Comparison of ENCODE assay signal across 8 mouse cellular contexts in genomic region chr4:41756440-41756839, GRCm38 (mm10). TPM values are rescaled to one million over a fixed set of nuclear protein-coding genes. Genes with fewer than 3 reads are reported as not detected.
DNase-seq lines count a peak whose midpoint lies in the region; ATAC-seq and TF ChIP-seq lines count a peak whose summit lies in the region.

No protein-coding gene starts in this region.

- H3K27ac ChIP-seq in heart, embryonic 13.5 days (replicated peaks), result peak overlapping the region; percentile 94
- H3K27ac ChIP-seq in MEL (ENCODE audit: control insufficient read depth, low read depth, low read length) (no peak overlapping the region), macrophage (peak overlapping the region; percentile 75; the same call in 1 of the 2 replicates)
- no peak overlapping the region for H3K27ac ChIP-seq in forebrain, postnatal 0 days (ENCODE audit: low read depth, low read length)

- WGBS in heart, embryonic 13.5 days, result 66% methylated on average over 8 of the region's 8 CpGs
- WGBS in forebrain, postnatal 0 days, result 76% methylated on average over 8 of the region's 8 CpGs
- 51% methylated on average over 8 of the region's 8 CpGs for WGBS in macrophage (ENCODE audit: missing documents)

- no peak for ATAC-seq in heart, embryonic 13.5 days (ENCODE audit: extremely low read depth, insufficient number of reproducible peaks, low FRiP score, low TSS enrichment)
- no peak for ATAC-seq in forebrain, postnatal 0 days

- peaks cover 24% of the 10 kb centered on the region for H3K36me3 ChIP-seq in heart, embryonic 13.5 days
- peaks cover 0 to 5% of the 10 kb centered on the region in 2 experiments; a peak in 2 of 4 replicates for H3K36me3 ChIP-seq in MEL (ENCODE audit: control insufficient read depth in 1 of 2, insufficient read depth in 2 of 2, low read length in 2 of 2)
- H3K36me3 ChIP-seq in forebrain, postnatal 0 days (ENCODE audit: insufficient read depth), result no peaks in the 10 kb centered on the region
- H3K36me3 ChIP-seq in macrophage (ENCODE audit: inconsistent target), result peaks cover 7% of the 10 kb centered on the region; the same call in 1 of the 2 replicates

- H3K9ac ChIP-seq in heart, embryonic 13.5 days, result peak overlapping the region; percentile 87
- H3K9ac ChIP-seq in MEL (ENCODE audit: control insufficient read depth, low read depth, low read length, poor library complexity, severe bottlenecking), result peak overlapping the region; percentile 75
- H3K9ac ChIP-seq in forebrain, postnatal 0 days, result 0 out of 2 replicates have a peak overlapping the region, but pooled peaks have one; percentile 80

- intact Hi-C loops in heart, postnatal 10 days (cut with DNase I), result no loop called here

- H3K27me3 ChIP-seq in heart, embryonic 13.5 days (replicated peaks), result no peaks in the 10 kb centered on the region
- H3K27me3 ChIP-seq in MEL (ENCODE audit: control insufficient read depth in 1 of 2, insufficient read depth in 2 of 2, low read length in 2 of 2), result no peaks in the 10 kb centered on the region
- H3K27me3 ChIP-seq in forebrain, postnatal 0 days (ENCODE audit: insufficient read depth, low read length), result no peaks in the 10 kb centered on the region

- peak overlapping the region; percentile 76 for H3K4me3 ChIP-seq in heart, embryonic 13.5 days
- peak overlapping the region; percentile 91 to 95; a peak in 3 of 4 replicates for H3K4me3 ChIP-seq in MEL (ENCODE audit: control insufficient read depth in 1 of 2, insufficient read depth in 1 of 2, low read depth in 2 of 2, low read length in 2 of 2)
- peak overlapping the region; percentile 74 for H3K4me3 ChIP-seq in forebrain, postnatal 0 days (ENCODE audit: low read depth, low read length)
- H3K4me3 ChIP-seq in macrophage (ENCODE audit: inconsistent target), result peak overlapping the region; percentile 83

- H3K79me2 ChIP-seq in MEL (ENCODE audit: control insufficient read depth, insufficient read depth, low read length, poor library complexity) (peaks cover 1% of the 10 kb centered on the region; the same call in 1 of the 2 replicates), macrophage (ENCODE audit: inconsistent target) (no peaks in the 10 kb centered on the region)

- no peak for DNase-seq in heart, postnatal 10 days
- no peak for DNase-seq in MEL (ENCODE audit: low read depth, low spot score)
- DNase-seq in forebrain, postnatal 0 days, result no peak
- no peak for DNase-seq in right cerebral cortex, postnatal 14 days
- DNase-seq in ovary, postnatal 14 days (ENCODE audit: low spot score), result no peak
- DNase-seq in spleen, postnatal 36 days (ENCODE audit: low spot score in 2 of 2), result no peak

- no peak for TF ChIP-seq EP300 in MEL (IDR thresholded peaks at IDR 0.05; ENCODE audit: low read depth in 1 of 2, low read length in 2 of 2)

- TF ChIP-seq RAD21 in MEL (IDR thresholded peaks at IDR 0.05; ENCODE audit: low read depth, low read length), result no peak

- no peak for TF ChIP-seq POLR2A in MEL (IDR thresholded peaks at IDR 0.05; ENCODE audit: control insufficient read depth in 1 of 2, insufficient read depth in 1 of 2, low read depth in 1 of 2, low read length in 2 of 2, poor library complexity in 1 of 2)

- H3K4me2 ChIP-seq in heart, embryonic 13.5 days, result peak overlapping the region; percentile 78
- peak overlapping the region; percentile 93 for H3K4me2 ChIP-seq in forebrain, postnatal 0 days (ENCODE audit: low read depth)

- H3K9me3 ChIP-seq in heart, embryonic 13.5 days, result no peaks in the 10 kb centered on the region
- no peaks in the 10 kb centered on the region for H3K9me3 ChIP-seq in MEL (replicated peaks; ENCODE audit: insufficient read depth, low read length)
- H3K9me3 ChIP-seq in forebrain, postnatal 0 days (ENCODE audit: low read length), result no peaks in the 10 kb centered on the region

- TF ChIP-seq CTCF in MEL (IDR thresholded peaks at IDR 0.05 in 2 of 3, conservative IDR thresholded peaks at IDR 0.05 in 1 of 3; ENCODE audit: control insufficient read depth in 1 of 3, insufficient read depth in 1 of 3, low read depth in 2 of 3, low read length in 3 of 3, poor library complexity in 1 of 3, severe bottlenecking in 1 of 3), result no peak
- no peak for TF ChIP-seq CTCF in forebrain, postnatal 0 days (IDR thresholded peaks at IDR 0.05; ENCODE audit: low read depth)

- peaks cover 50% of the 10 kb centered on the region for H3K4me1 ChIP-seq in heart, embryonic 13.5 days
- peaks cover 2 to 15% of the 10 kb centered on the region in 2 experiments; a peak in 3 of 4 replicates for H3K4me1 ChIP-seq in MEL (ENCODE audit: control insufficient read depth in 1 of 2, insufficient read depth in 2 of 2, low read length in 2 of 2)
- H3K4me1 ChIP-seq in forebrain, postnatal 0 days (ENCODE audit: insufficient read depth), result 0 out of 2 replicates have a peak, but pooled peaks cover 4% of the 10 kb centered on the region

RNA-seq across cellular contexts. Expression of gene Sigmar1, which starts 0.5 kb away (rescaled TPM):
- polyA plus RNA-seq in heart, embryonic 13.5 days (2015; fragmentation: Nextera tagmentation; extraction: Ambion mirVana), result 63.3 and 69.8 TPM in 2 replicates
- 10 to 100 TPM; 23.8 to 28.6 TPM for total RNA-seq in heart, postnatal 10 days (2021)
- total RNA-seq in MEL (2012; rRNA removed), result 59.4 and 80.1 TPM in 2 replicates
- polyA plus RNA-seq in MEL (2012; ENCODE audit: insufficient read depth in 1 of 2, insufficient read length in 2 of 2, low read depth in 1 of 2, low replicate concordance in 2 of 2, missing spikeins in 1 of 2), result 100 to 1,000 TPM; 112 to 190 TPM
- 28.4 and 29.8 TPM in 2 replicates for total RNA-seq in forebrain, postnatal 0 days (2014; rRNA removed)
- 32.0 and 39.7 TPM in 2 replicates for polyA plus RNA-seq in forebrain, postnatal 0 days (2015; fragmentation: Nextera tagmentation; extraction: Ambion mirVana)
- 10 to 100 TPM in 7 of 26 experiments, 1 to 10 TPM in 16, under 1 TPM in 1, not detected in 2; 0.87 to 16.9 (median 7.5) TPM for total RNA-seq in macrophage (2018; cell fraction: chromatin; rRNA removed)
- 10 to 100 TPM; 24.4 to 43.7 (median 35.3) TPM for total RNA-seq in macrophage (2018; cell fraction: cytosol; rRNA removed)
- 10 to 100 TPM in 25 of 26 experiments, 1 to 10 TPM in 1; 7.2 to 53.4 (median 21.4) TPM for total RNA-seq in macrophage (2018; cell fraction: nucleus; rRNA removed)
- 37.5 to 72.4 TPM (median 70.3 TPM) in 3 replicates for polyA plus RNA-seq in macrophage (2018)

RNA-seq across cellular contexts. Expression of gene Galt, which starts 1.4 kb away (rescaled TPM):
- polyA plus RNA-seq in heart, embryonic 13.5 days (2015; fragmentation: Nextera tagmentation; extraction: Ambion mirVana), result 54.1 and 61.6 TPM in 2 replicates
- total RNA-seq in heart, postnatal 10 days (2021), result 10 to 100 TPM; 57.7 to 66.1 TPM
- total RNA-seq in MEL (2012; rRNA removed), result 22.7 and 26.5 TPM in 2 replicates
- polyA plus RNA-seq in MEL (2012; ENCODE audit: insufficient read depth in 1 of 2, insufficient read length in 2 of 2, low read depth in 1 of 2, low replicate concordance in 2 of 2, missing spikeins in 1 of 2), result 10 to 100 TPM in 1 of 2 experiments, not detected in 1; 31.9 TPM
- 42.4 and 43.1 TPM in 2 replicates for total RNA-seq in forebrain, postnatal 0 days (2014; rRNA removed)
- polyA plus RNA-seq in forebrain, postnatal 0 days (2015; fragmentation: Nextera tagmentation; extraction: Ambion mirVana), result 43.4 and 47.3 TPM in 2 replicates
- 10 to 100 TPM in 23 of 26 experiments, 1 to 10 TPM in 3; 3.7 to 81.1 (median 36.6) TPM for total RNA-seq in macrophage (2018; cell fraction: chromatin; rRNA removed)
- 10 to 100 TPM; 11.1 to 29.0 (median 20.4) TPM for total RNA-seq in macrophage (2018; cell fraction: cytosol; rRNA removed)
- 10 to 100 TPM in 23 of 26 experiments, 1 to 10 TPM in 3; 7.9 to 56.8 (median 28.9) TPM for total RNA-seq in macrophage (2018; cell fraction: nucleus; rRNA removed)
- polyA plus RNA-seq in macrophage (2018), result 18.2 to 19.2 TPM (median 18.2 TPM) in 3 replicates

RNA-seq across cellular contexts. Expression of gene Ccl27a, which starts 17.6 kb away (rescaled TPM):
- polyA plus RNA-seq in heart, embryonic 13.5 days (2015; fragmentation: Nextera tagmentation; extraction: Ambion mirVana), result 44.5 and 49.3 TPM in 2 replicates
- total RNA-seq in heart, postnatal 10 days (2021), result 10 to 100 TPM; 23.1 to 24.3 TPM
- 4.9 and 6.4 TPM in 2 replicates for total RNA-seq in MEL (2012; rRNA removed)
- polyA plus RNA-seq in MEL (2012; ENCODE audit: insufficient read depth in 1 of 2, insufficient read length in 2 of 2, low read depth in 1 of 2, low replicate concordance in 2 of 2, missing spikeins in 1 of 2), result 10 to 100 TPM in 1 of 2 experiments, not detected in 1; 12.1 TPM
- 204 and 225 TPM in 2 replicates for total RNA-seq in forebrain, postnatal 0 days (2014; rRNA removed)
- 289 and 323 TPM in 2 replicates for polyA plus RNA-seq in forebrain, postnatal 0 days (2015; fragmentation: Nextera tagmentation; extraction: Ambion mirVana)
- 1 to 10 TPM in 17 of 26 experiments, under 1 TPM in 1, not detected in 8; 0.92 to 5.9 (median 2.7) TPM for total RNA-seq in macrophage (2018; cell fraction: chromatin; rRNA removed)
- 1 to 10 TPM in 12 of 26 experiments, under 1 TPM in 13, not detected in 1; 0.40 to 2.3 (median 0.86) TPM for total RNA-seq in macrophage (2018; cell fraction: cytosol; rRNA removed)
- 1 to 10 TPM in 18 of 26 experiments, under 1 TPM in 1, not detected in 7; 0.98 to 8.4 (median 2.3) TPM for total RNA-seq in macrophage (2018; cell fraction: nucleus; rRNA removed)
- polyA plus RNA-seq in macrophage (2018), result 1.1 to 3.3 TPM in 2 of 3 replicates, not detected in the other

RNA-seq across cellular contexts. Expression of gene Arid3c, which starts 25.5 kb away (rescaled TPM):
- not detected in 2 replicates for polyA plus RNA-seq in heart, embryonic 13.5 days (2015; fragmentation: Nextera tagmentation; extraction: Ambion mirVana)
- total RNA-seq in heart, postnatal 10 days (2021), result not detected
- total RNA-seq in MEL (2012; rRNA removed), result not detected in 2 replicates
- polyA plus RNA-seq in MEL (2012; ENCODE audit: insufficient read depth in 1 of 2, insufficient read length in 2 of 2, low read depth in 1 of 2, low replicate concordance in 2 of 2, missing spikeins in 1 of 2) (under 1 TPM in 1 of 2 experiments, not detected in 1; 0.13 TPM), macrophage (2018) (not detected in 3 replicates)
- total RNA-seq in forebrain, postnatal 0 days (2014; rRNA removed), result not detected in 2 replicates
- polyA plus RNA-seq in forebrain, postnatal 0 days (2015; fragmentation: Nextera tagmentation; extraction: Ambion mirVana), result 0.14 and 0.15 TPM in 2 replicates
- not detected for total RNA-seq in macrophage (2018; cell fraction: chromatin; rRNA removed)
- not detected for total RNA-seq in macrophage (2018; cell fraction: cytosol; rRNA removed)
- total RNA-seq in macrophage (2018; cell fraction: nucleus; rRNA removed), result not detected

RNA-seq across cellular contexts. Expression of gene Dctn3, which starts 33.5 kb away (rescaled TPM):
- 128 and 139 TPM in 2 replicates for polyA plus RNA-seq in heart, embryonic 13.5 days (2015; fragmentation: Nextera tagmentation; extraction: Ambion mirVana)
- total RNA-seq in heart, postnatal 10 days (2021), result 10 to 100 TPM; 85.9 to 92.3 TPM
- 51.8 and 57.7 TPM in 2 replicates for total RNA-seq in MEL (2012; rRNA removed)
- polyA plus RNA-seq in MEL (2012; ENCODE audit: insufficient read depth in 1 of 2, insufficient read length in 2 of 2, low read depth in 1 of 2, low replicate concordance in 2 of 2, missing spikeins in 1 of 2), result 10 to 100 TPM in 1 of 2 experiments, not detected in 1; 64.6 TPM
- 184 and 251 TPM in 2 replicates for total RNA-seq in forebrain, postnatal 0 days (2014; rRNA removed)
- 378 and 438 TPM in 2 replicates for polyA plus RNA-seq in forebrain, postnatal 0 days (2015; fragmentation: Nextera tagmentation; extraction: Ambion mirVana)
- 10 to 100 TPM in 14 of 26 experiments, 1 to 10 TPM in 12; 2.7 to 20.1 (median 10.4) TPM for total RNA-seq in macrophage (2018; cell fraction: chromatin; rRNA removed)
- total RNA-seq in macrophage (2018; cell fraction: cytosol; rRNA removed), result 10 to 100 TPM; 59.2 to 85.1 (median 73.9) TPM
- total RNA-seq in macrophage (2018; cell fraction: nucleus; rRNA removed), result 10 to 100 TPM in 24 of 26 experiments, 1 to 10 TPM in 2; 8.5 to 36.2 (median 21.4) TPM
- polyA plus RNA-seq in macrophage (2018), result 34.4 to 93.4 TPM (median 69.6 TPM) in 3 replicates

Comparison
In these comparisons a context has a peak if more than half of its experiments do, and no peak if none do; other contexts are left out.
1. H3K27ac ChIP-seq: peak in heart, embryonic 13.5 days (single experiment) and macrophage (single experiment); none in MEL (single experiment) and forebrain, postnatal 0 days (single experiment).
2. Peak in every context shown above with its lines, with median percentiles within 50 percentile points of each other: H3K4me3 ChIP-seq and H3K9ac ChIP-seq.